Mouse (Mus musculus) limb, embryonic 14.5 days (tissue): ENCODE measurements around the gene E130114P18Rik. TPM values are rescaled to one million over a fixed set of nuclear protein-coding genes. Genes with fewer than 3 reads are reported as not detected.

Source experiments
- ATAC-seq: fragments of 200-750 bp; cut with Nextera tagmentation; 2 replicates; pipeline ENCODE4 v1.8.0; 2017; ENCODE audit warnings: low read depth, moderate number of reproducible peaks, moderate TSS enrichment; ENCODE audit not compliant: low FRiP score
- DNase-seq: peaks from one replicate; pipeline ENCODE4 v3.0.0-alpha.2; 2015; ENCODE audit warnings: low spot score
- H3K27ac ChIP-seq: fragments of 300-500 bp; sonication (generic); replicated peaks from 2 replicates; pipeline ENCODE4 v1.5.1; 2014; ENCODE audit warnings: low read depth, mild to moderate bottlenecking, low read length, moderate library complexity, mixed read lengths
- H3K27me3 ChIP-seq: fragments of 300-500 bp; sonication (generic); 2 replicates; pipeline ENCODE4 v1.6.1; 2014; ENCODE audit warnings: low read length, mixed read lengths; ENCODE audit not compliant: control insufficient read depth, insufficient read depth
- H3K36me3 ChIP-seq: fragments of 300-500 bp; sonication (generic); 2 replicates; pipeline ENCODE4 v1.6.1; 2014; ENCODE audit warnings: mild to moderate bottlenecking, low read length, moderate library complexity, mixed read lengths; ENCODE audit not compliant: control insufficient read depth, insufficient read depth
- H3K4me1 ChIP-seq: fragments of 300-500 bp; sonication (generic); 2 replicates; pipeline ENCODE4 v1.6.1; 2014; ENCODE audit warnings: antibody characterized with exemption, low read length, mixed read lengths; ENCODE audit not compliant: control insufficient read depth, insufficient read depth
- H3K4me2 ChIP-seq: fragments of 300-500 bp; sonication (generic); replicated peaks from 2 replicates; pipeline ENCODE4 v1.6.1; 2014; ENCODE audit warnings: low read depth, mild to moderate bottlenecking, low read length, moderate library complexity; ENCODE audit not compliant: severe bottlenecking
- H3K4me3 ChIP-seq: fragments of 300-500 bp; sonication (generic); replicated peaks from 2 replicates; pipeline ENCODE4 v1.5.1; 2014; ENCODE audit warnings: low read length
- H3K9ac ChIP-seq: fragments of 300-500 bp; sonication (generic); 2 replicates; pipeline ENCODE4 v1.6.1; 2014; ENCODE audit warnings: mild to moderate bottlenecking, low read depth, low read length, moderate library complexity; ENCODE audit not compliant: severe bottlenecking
- H3K9me3 ChIP-seq: fragments of 300-500 bp; sonication (generic); 2 replicates; pipeline ENCODE4 v1.6.1; 2016; ENCODE audit warnings: low read length; ENCODE audit not compliant: control insufficient read depth
- POLR2A ChIP-seq: fragments of 200-500 bp; IDR thresholded peaks from 2 replicates; pipeline ENCODE4 v1.8.0; 2012; ENCODE audit warnings: inconsistent platforms, mild to moderate bottlenecking, moderate library complexity, borderline replicate concordance; ENCODE audit not compliant: insufficient read depth, insufficient read length; ENCODE audit errors: extremely low read depth
- WGBS: fragments of 180-500 bp; shearing (Covaris S2); extraction: QIAGEN DNeasy Blood & Tissue Kit; methylation state at CpG from one replicate; pipeline ENCODE4 v1.1.7; 2014; 5-methylcytosine and 5-hydroxymethylcytosine counted together
- polyA plus RNA-seq, 2 experiments: library from polyadenylated mRNA; depleted of rRNA in 1 of 2; stranded (reverse) in 1 of 2; unstranded in 1 of 2; fragments of >200 nt; fragmentation: Nextera tagmentation in 1 of 2; extraction: Ambion mirVana in 1 of 2; gene quantifications; 2 replicates each; pipeline versions ENCODE4 v1.2.1 to v1.2.3; 2012 to 2014

Gene E130114P18Rik
- polyA plus RNA-seq, 2 experiments = 2.2 to 4.9 TPM

DNA sequence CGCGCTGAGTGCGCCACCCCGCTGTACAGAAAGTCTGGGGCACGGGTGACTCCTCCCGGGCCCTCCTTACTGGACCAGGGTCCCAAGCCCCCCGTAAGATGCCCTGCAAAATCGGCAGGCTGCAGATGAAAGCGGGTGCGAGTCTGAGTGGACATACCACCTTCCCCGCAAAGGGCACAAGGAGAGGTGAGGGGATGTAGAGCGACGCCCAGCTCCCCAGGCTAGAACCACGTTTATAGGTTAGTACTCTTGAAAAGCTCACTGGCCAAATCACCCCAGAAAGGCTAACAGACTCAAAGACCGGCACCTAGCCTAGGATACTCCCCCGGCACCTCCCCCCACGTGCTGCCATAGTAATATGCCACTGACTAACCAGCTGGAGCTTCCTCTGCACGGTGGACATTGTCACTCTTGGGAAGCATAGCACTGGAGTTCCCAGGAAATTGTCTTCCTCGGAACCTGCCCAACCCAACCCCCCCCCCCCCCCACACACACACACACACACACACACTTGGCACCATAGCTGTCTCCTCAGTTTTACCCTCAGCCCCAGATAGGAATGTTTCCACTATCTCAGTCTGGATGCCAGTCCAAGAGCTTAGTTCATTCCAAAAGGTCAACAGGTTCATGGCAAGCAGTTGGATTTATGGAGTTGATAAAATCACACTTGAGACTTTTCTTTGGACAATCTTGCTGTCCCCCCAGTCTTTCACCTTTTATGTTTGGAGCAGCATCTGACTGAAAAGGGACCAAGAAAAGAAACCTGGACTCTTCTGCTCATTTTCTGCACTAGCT is 31.6 kb downstream of the E130114P18Rik start:
- H3K4me2 ChIP-seq = peak overlapping the region; percentile 49
- no peak for DNase-seq
- H3K36me3 ChIP-seq = no peaks in the 10 kb centered on the region
- peak overlapping the region; percentile 26 for H3K4me3 ChIP-seq
- H3K9ac ChIP-seq = peak overlapping the region; percentile 29
- no peaks in the 10 kb centered on the region for H3K9me3 ChIP-seq
- no peak for ATAC-seq
- no peaks in the 10 kb centered on the region for H3K27me3 ChIP-seq
- WGBS = 6% methylated on average over 18 of the region's 19 CpGs
- TF ChIP-seq POLR2A = no peak
- no peak overlapping the region for H3K27ac ChIP-seq
- H3K4me1 ChIP-seq = peaks cover 15% of the 10 kb centered on the region

DNA sequence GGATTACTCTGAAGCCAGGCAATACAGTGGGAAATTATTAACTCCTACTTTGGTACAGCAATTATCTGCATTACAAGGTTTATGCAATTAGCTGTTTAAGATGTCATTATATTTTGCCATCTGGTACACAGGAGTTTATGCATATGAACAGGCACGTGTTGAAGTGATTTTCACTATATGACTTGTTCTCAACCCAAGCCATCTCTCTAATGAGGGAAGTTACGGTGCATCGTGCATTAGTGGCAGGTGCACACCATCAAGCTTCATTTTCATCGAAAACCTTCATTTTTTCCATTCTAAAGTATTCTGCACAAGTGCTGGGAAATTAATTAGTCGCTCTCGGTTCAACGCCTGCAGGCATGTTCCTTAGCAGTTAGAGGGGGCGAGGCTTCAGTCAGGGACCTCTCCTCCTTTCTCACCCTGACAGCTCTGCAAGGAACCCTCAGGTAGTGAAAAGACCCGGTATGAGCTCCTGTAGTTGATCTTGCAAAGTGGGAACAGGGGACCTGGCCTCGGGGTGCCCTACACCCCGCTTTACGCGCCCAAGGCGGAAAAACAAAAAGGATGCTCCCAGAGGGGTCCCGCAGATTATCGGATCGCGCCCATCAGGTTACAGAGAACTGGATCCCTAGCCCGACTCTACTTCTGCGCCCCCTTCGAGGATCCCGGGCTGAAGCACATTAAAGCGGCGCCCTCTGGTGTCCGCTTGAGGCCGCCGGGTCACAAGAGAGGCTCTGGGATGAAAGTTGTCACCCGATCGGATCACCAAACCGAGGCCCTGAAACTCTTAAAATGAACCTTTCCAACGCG is 32.4 kb downstream of the E130114P18Rik start:
- Histone ChIP-seq H3K4me1 (peaks cover 9% of the 10 kb centered on the region), H3K4me3 (peak overlapping the region; percentile 26), H3K36me3 (no peaks in the 10 kb centered on the region), H3K9ac (peak overlapping the region; percentile 29), H3K27me3 (no peaks in the 10 kb centered on the region), H3K9me3 (no peaks in the 10 kb centered on the region), H3K4me2 (peak overlapping the region; percentile 49), H3K27ac (no peak overlapping the region)
- TF ChIP-seq POLR2A = no peak
- DNase-seq (peak; percentile 85), ATAC-seq (peak; percentile 78)
- WGBS = 6% methylated on average over 31 of the region's 32 CpGs

GRCm38 (mm10) chr4:97743932-97744331 is 33.9 kb downstream of the E130114P18Rik start:
- WGBS = 75% methylated on average over 5 of the region's 5 CpGs
- ATAC-seq (no peak), DNase-seq (no peak)
- Histone ChIP-seq H3K4me1 (peaks cover 9% of the 10 kb centered on the region), H3K4me2 (no peak overlapping the region), H3K9ac (no peak overlapping the region), H3K27ac (no peak overlapping the region), H3K9me3 (no peaks in the 10 kb centered on the region), H3K4me3 (no peak overlapping the region), H3K27me3 (no peaks in the 10 kb centered on the region), H3K36me3 (no peaks in the 10 kb centered on the region)
- no peak for TF ChIP-seq POLR2A

DNA sequence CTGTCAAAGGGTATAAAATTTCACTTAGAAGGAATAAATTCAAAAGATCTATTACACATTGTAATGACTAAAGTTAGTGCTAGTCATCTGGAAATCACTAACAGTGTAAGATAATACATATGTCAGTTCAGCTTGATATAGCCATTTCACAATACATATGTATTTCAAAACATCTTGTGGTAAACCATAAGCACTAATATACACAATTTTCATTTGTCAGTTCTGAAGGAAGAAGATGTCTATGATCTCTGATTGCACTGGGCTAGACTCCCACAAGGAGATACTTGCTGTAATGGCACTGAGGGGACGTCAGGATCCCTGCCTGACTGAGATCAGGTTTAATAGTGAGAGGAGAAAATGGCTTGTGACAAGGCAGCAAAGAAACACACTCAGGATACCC is 44.5 kb downstream of the E130114P18Rik start:
- ATAC-seq (no peak), DNase-seq (no peak)
- H3K9me3 ChIP-seq = no peaks in the 10 kb centered on the region
- H3K27ac ChIP-seq = no peak overlapping the region
- H3K4me3 ChIP-seq = no peak overlapping the region
- no peak for TF ChIP-seq POLR2A
- H3K9ac ChIP-seq = no peak overlapping the region
- no peaks in the 10 kb centered on the region for H3K4me1 ChIP-seq
- no peaks in the 10 kb centered on the region for H3K27me3 ChIP-seq
- 44% methylated on average over 1 of the region's 1 CpGs for WGBS
- no peak overlapping the region for H3K4me2 ChIP-seq
- no peaks in the 10 kb centered on the region for H3K36me3 ChIP-seq

DNA sequence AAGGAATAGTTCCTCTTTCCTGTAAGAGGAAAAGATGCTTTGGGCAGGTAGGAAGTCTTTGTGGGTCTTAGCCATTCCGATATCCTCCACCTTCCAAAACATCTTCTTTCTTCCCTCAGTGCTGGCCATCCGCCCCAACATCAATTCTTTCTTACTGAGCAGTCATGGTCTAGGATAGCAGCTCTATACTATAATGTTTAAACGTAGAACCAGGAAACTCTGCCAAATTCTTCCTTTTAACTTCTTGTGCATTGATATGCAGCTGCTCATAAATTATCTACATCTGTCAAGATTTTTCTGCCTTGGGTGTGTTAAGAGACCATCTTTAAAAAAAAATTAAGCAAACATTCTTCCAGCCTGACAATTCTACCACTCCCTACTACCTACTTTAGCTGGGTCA is 47.5 kb downstream of the E130114P18Rik start:
- H3K4me1 ChIP-seq = no peaks in the 10 kb centered on the region
- no peak overlapping the region for H3K9ac ChIP-seq
- no peaks in the 10 kb centered on the region for H3K27me3 ChIP-seq
- H3K4me3 ChIP-seq = no peak overlapping the region
- WGBS = 67% methylated on average over 3 of the region's 3 CpGs
- no peak for ATAC-seq
- no peak overlapping the region for H3K4me2 ChIP-seq
- TF ChIP-seq POLR2A = no peak
- no peaks in the 10 kb centered on the region for H3K36me3 ChIP-seq
- no peak overlapping the region for H3K27ac ChIP-seq
- peak; percentile 65 for DNase-seq
- no peaks in the 10 kb centered on the region for H3K9me3 ChIP-seq
